Mouse (Mus musculus) adrenal gland, postnatal 14 days (tissue): ENCODE results near the gene Noa1. TPM values are rescaled to one million over a fixed set of nuclear protein-coding genes. Genes with fewer than 3 reads are reported as not detected.

Source experiments
- DNase-seq: peaks from one replicate; pipeline ENCODE4 v3.0.0; 2021; ENCODE audit warnings: mixed read lengths
- total RNA-seq: library from RNA; stranded (reverse); gene quantifications from 2 replicates; pipeline ENCODE4 v1.2.3, GENCODE M21; 2021

The Noa1 gene
- total RNA-seq, 1 experiment from 2014 or later: 32.3 TPM

DNA sequence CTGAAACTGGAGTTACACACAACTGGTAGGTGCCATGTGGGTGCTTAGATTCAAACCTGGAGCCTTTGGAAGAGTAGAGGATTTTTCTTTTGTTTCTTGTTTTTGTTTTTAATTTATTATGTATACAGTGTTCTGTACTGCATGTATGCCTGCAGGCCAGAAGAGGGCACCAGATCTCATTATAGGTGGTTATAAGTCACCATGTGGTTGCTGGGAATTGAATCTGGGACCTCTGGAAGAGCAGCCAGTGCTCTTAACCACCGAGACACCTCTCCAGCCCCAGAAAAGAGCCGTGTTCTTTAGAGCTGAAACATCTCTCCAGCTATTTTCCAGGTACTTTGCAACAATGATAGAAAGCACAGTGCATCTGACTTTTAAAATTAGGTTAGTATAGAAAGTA, 19.3 kb downstream of the Noa1 start:
- DNase-seq: no peak

DNA sequence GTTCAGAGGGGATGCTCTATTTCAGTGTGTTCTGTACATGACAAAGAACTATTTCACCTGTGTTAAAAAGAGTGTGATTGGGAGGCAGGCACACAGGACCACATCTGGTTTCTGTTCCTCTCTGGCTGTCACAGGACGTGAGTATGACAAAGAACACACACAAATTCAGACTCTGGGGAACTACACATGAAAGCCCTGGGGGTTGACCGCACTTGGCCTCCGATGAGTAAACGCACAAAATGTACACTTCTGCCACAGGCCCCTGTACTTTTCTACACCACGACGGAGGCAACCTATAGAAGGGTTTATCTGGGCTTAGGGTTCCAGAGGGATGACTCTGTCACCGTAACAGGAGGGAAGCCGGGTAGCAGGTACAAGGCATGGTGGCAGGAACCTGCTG, 20.2 kb downstream of the Noa1 start:
- no peak for DNase-seq

DNA sequence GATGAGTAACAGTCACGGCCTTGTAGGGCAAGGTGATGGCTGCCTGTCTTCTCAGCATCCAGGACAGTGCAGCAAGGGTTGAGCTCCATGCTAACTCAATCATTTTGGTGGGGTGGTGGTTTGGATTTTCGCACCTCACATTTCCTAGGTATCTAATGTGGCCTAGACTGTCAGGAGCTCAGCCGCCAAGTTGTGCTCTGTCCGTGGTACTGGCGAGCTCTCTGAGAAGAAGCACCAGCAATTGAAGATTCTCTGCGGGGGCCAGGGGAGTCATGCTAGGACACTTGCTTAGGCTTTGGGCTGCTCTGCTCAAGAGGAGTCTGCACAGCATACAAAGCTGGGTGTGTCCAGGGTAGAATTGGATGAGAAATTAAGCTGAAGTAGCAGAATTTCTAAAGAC, 22.0 kb downstream of the Noa1 start:
- no peak for DNase-seq

DNA sequence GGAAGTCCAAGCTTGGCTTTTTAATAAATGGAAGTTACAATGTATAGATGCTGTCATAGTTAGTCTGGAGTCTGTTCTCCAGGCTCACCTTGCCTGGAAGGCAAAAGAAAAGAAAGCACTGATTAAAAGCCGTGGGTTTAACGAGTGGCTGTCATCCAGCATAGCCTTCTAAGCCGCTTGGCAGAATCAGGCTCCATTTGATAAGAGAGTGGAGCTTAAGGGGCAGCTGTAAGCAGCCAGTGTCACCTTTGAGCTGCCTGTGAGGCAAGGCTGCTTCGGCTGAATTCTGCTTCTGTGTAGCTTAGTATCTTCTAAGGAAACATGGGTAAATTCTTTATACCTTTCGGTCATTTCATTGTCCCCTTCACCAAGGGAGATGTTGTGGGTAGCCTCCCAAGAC, 23.0 kb downstream of the Noa1 start:
- DNase-seq: no peak

DNA sequence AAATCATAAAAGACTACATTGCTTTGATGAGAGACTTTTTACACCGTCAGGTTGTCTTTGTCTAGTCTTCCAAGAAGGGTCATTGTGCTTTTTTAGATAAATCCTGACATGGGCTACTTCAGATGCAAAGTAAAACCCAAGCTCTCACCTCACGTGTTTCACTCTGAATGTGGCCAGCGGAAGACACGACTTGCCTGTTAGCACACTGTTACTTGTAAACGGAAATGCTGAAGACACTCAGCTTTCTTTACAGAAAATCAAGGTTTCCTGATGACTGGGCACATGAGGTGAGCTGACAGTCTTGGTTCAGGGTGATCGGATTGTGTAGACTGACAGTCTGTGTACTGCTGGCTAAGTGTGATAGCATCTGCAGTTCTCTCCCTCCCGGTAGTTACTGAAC, 24.2 kb downstream of the Noa1 start:
- DNase-seq: no peak

DNA sequence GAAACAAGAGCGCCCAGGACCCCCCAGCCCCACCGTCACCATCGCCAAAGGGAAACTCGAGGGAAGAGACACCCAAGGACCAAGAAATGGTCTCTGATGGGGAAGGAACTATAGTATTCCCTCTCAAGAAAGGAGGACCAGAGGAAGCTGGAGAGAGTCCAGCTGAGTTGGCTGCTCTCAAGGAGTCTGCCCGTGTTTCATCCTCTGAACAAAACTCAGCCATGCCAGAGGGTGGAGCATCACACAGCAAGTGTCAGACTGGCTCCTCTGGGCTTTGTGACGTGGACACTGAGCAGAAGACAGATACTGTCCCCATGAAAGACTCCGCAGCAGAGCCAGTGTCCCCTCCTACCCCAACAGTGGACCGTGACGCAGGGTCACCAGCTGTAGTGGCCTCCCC, 27.6 kb downstream of the Noa1 start:
- DNase-seq: no peak

DNA sequence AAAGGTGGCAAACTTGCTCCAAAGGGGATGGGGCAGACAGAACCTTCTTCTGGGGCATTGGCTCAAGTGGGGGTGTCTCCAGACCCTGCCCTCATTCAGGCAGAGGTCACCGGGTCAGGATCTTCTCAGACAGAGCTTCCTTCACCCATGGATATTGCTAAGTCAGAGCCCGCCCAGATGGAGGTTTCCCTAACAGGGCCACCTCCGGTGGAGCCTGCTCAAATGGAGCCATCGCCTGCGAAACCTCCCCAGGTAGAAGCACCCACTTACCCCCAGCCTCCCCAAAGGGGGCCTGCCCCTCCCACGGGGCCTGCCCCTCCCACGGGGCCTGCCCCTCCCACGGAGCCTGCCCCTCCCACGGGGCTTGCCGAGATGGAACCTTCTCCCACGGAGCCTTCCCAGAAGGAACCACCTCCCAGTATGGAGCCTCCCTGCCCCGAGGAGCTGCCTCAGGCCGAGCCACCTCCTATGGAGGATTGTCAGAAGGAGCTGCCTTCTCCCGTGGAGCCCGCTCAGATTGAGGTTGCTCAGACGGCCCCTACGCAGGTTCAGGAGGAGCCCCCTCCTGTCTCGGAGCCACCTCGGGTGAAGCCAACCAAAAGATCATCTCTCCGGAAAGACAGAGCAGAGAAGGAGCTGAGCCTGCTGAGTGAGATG, 28.2 kb downstream of the Noa1 start:
- no peak for DNase-seq

DNA sequence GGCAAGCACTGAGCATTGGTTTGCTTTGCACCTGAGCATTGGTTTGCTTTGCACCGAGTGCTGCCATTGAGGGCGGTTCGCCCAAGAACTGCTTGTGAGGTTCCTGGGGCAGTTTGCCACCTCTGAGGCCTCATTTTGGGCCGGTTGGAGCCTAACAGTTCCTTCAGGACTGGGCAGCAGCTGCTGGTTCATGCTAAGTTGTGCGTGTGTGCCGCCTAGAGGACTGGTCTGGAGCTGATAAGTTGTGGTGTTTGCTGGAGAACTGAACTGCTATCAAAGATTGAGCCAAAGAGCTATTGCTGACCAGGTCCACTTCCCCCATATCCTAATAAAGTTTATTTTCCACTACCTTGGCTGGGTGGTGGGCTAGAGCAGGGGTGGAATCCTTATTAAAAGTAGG, 32.7 kb downstream of the Noa1 start:
- DNase-seq: no peak

DNA sequence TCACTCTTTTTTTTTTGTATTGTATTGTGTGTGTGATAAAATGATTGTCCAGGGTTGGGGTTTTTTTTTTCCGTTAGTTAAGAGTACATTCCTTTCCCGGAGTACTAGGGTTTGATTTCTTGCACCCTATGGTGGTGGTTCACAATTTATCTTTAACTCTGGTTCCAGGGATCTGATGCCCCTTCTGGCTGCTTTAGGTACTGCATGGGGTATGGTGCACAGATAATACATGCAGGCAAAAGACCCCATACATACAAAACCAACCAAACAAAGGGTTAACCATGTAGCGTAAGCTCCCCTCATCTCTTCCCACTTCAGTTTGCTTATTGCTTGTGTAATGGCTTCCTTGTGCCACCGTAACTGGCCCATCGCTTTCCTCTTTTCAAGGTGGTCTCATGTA, 33.9 kb downstream of the Noa1 start:
- peak; percentile 46 for DNase-seq

DNA sequence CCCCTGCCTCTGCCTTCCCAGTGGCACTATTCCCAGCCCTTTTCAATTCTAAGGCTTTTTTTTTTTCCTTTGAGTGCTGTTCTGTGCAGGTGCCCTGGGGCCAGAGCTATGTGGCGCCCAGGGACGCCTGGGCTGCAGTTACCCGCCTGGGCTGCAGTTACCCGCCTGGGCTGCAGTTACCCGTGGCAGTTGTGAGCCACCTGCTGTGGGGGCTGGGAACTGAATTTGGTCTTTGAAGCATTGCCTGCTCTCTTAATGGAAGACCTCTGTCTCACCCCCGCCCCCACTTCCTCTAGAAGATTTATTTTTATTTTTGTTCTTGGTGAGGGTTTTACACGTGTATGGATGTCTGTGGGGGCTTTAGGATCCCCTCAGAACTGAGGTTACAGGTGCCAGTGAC, 36.7 kb downstream of the Noa1 start:
- DNase-seq: no peak

DNA sequence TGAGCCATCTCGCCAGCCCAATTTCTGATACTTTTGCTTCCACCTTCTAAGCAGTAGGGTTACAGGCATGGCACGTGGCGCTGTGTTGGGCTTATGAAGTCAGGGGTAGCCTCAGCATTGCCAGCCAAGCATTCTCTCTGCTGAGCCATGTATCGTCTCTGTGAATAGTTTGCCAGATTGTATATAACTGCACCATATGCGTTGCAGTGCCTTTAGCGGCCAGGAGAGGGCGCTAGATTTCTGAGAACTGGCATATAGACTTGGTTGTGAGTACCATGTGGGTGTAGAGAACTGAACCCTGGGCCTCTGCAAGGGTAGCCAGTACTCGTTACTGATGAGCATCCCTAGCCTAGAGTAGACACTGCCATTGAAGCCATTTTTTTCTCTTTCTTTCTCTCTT, 40.5 kb downstream of the Noa1 start:
- no peak for DNase-seq

DNA sequence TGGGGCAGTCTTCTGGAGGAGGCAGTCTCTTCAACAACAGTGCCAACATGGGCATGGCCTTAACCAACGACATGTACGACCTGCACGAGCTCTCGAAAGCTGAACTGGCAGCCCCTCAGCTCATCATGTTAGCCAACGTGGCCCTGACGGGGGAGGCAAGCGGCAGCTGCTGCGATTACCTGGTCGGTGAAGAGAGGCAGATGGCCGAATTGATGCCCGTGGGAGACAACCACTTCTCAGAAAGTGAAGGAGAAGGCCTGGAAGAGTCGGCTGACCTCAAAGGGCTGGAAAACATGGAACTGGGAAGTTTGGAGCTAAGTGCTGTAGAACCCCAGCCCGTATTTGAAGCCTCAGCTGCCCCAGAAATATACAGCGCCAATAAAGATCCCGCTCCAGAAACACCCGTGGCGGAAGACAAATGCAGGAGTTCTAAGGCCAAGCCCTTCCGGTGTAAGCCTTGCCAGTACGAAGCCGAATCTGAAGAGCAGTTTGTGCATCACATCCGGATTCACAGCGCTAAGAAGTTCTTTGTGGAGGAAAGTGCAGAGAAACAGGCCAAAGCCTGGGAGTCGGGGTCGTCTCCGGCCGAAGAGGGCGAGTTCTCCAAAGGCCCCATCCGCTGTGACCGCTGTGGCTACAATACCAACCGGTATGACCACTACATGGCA, 41.8 kb downstream of the Noa1 start:
- DNase-seq: no peak

DNA sequence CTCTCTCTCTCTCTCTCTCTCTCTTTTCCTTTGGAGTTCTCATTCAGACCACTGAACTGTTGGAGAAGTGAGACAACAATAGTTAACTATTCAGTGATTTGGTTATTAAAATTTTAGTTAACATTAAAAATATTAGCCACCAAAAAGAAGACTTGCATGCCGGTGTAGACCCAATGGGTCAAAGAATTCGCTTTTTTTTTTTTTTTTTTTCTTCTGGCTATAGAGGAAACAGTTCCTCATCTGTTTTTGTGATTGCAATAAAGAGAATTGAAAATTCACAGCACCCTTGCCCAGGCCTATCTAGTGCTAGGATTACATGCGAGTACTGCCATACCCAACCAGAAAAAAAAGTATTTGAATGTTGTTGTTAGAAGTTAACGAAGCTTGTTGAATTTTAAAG, 42.4 kb downstream of the Noa1 start:
- DNase-seq: no peak

DNA sequence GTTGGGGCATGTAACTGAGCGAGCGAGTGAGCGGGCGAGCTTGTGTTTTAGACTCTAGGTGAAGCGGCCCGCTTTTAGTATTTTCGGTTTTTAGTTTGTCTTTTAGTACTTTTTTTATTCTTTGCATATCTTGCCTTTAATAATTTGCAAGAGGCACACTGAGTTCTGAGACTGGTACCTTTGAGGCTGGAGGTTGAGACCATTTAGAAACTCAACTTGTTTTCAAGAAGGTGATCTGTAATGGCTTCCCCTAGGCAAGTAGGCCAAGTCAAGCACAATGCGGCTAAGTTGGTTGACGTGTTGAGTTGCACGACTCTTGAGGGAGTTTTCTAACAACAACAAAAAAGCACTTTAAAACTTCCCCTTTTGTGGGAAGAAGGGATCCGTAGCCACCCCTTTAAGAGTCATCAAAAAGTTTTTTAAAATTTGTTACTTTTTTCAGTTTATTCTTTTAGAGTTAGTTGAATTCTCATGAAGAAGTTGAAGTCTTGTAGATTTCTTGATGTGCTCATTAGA, 42.9 kb downstream of the Noa1 start:
- DNase-seq: no peak

DNA sequence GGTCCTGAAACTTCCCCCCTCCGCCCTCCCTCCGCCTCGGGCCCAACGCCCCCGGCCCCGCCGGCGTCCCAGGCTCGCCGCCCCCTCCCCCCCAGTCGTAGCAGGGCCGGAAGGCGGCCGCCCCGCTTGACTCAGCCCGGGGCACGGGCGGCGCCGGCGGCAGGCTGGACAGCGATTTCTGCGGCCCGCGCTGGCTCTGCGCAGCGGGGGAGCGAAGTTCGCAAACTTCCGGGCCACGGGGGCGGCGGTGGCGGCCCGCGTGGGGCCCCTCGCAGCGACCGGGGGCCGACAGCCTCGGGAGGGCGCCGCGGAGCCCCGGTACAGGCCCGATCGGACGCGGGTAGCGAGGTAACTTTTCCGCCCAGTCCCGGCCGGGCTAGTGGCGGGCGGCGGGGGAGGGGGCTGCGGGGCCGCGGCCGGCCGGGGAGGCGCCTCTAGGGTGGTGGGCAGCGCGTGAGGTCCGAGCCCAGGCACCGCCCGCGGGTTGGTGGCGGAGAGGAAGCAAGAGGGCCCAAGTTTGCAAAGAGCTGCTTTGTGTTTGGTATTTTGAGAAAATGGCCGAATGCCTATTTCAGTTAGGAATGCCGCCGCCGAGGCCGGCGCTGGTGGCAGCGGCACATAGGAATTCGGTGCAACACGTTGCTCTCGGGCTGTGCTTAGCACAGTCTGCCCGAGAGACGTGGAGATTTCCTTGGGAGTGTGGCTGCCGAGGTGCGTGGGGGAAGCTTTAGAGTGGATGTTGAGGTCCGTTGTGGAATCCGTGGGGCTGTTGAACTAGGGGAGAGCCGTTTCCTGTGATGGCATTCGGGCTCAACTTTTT, 43.6 kb downstream of the Noa1 start:
- DNase-seq: peak; percentile 78

DNA sequence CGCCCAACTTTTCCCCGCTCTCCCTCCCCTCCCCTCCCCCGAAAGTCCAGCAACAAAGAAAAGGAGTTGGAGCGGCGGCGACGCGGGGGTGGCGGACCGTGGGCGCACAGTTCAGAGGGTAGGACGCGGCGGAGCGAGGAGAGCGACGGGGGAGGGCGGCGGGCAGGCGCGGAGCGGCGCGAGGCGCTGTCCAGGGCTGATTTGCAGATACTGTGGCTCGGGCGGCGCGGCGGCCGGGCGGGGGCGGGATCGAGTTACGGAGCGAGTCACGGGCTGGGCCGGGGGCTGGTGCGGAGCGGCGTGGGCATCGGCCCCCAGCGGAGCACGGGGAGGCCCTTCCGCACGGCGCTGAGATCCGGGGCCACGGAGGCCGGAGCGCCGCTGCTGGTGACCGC, 44.2 kb downstream of the Noa1 start:
- peak; percentile 90 for DNase-seq

DNA sequence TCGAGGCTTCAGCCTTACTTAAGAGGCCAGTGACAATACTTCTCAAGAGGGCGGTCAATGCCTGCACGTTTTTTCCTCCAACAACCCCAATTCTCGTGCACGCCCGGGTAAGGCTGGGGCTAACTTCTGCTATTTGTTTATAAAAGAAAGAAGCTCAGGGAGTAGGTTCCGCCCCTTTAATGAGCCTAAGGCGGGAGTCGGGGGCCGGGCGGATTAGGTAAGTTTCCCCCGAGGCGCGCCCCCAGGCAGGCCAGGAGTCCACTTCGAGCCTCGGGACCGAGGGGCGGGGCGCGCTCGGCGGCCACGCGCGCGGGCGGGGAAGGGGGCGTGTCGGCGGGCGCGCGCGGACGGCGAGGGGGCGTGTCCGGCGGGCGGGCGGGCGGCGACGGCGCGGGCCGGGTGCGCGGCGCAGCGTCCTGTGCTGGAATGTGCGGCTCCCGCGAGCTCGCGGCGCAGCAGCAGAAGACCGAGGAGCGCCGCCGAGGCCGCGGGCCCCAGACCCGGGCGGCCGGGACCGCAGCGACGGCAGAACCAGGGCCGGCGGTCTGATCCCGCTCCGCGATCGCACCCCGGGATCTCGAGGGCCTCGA, 44.7 kb downstream of the Noa1 start, which contains the start of gene Rest:
Gene Rest, plus strand, starts transcription at position 411 of the 590 bp plus-strand sequence.
- peak; percentile 92 for DNase-seq

DNA sequence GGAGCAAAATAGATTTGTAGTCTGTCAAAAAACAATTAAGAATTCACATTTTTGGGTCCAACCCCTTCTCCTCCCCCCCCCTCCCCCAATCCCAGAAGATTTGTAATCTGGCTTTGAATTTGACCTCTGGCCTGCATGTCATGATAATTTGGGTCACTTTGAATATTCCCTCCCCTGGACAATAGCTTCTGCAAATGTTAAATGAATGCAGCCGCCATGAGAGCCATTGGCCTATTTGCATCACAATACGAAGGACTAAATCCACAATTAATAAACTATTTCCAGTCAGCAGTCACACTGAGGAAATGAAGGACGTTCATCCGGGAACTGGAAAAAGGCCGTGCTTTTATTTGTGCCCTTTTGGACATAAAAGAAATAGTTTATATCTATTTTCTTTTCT, 47.8 kb downstream of the Noa1 start:
- no peak for DNase-seq

DNA sequence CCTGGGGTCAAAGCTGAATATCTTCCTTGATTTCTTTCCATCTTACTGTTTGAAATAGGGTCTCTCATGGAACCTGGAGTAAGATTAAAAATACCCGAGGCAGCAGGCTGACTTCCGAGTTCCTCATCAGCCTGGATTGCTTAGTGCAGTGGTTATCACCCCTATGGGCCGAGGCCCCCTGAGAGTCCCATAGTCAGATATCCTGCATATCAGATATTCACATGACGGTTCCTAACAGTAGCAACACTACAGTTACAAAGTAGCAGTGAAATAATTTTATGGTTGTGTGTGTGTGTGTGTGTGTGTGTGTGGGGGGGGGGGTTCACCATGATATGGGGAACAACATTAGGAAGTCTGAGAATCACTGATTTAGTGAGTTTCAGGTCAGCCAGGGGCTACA, 48.7 kb downstream of the Noa1 start:
- DNase-seq: no peak

DNA sequence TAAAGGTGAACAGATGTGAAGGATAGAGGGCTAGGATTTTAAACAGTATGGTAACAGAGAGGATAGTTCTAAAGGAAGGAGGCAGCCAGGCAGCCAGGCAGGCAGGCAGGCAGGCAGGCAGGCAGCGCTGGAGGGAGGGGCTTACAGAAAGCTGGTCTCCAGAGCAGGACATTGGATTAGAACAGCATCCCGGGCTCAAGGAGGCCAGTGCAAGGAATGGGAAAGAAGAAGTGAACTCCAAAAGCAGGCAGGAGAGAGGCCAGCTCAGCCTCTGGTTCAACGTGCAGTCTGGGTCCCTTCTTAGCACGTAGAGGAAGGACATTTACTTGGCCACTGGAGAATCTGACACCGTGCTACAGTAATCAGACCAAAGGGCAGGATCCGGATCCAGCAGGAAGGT, 49.7 kb downstream of the Noa1 start:
- no peak for DNase-seq

DNA sequence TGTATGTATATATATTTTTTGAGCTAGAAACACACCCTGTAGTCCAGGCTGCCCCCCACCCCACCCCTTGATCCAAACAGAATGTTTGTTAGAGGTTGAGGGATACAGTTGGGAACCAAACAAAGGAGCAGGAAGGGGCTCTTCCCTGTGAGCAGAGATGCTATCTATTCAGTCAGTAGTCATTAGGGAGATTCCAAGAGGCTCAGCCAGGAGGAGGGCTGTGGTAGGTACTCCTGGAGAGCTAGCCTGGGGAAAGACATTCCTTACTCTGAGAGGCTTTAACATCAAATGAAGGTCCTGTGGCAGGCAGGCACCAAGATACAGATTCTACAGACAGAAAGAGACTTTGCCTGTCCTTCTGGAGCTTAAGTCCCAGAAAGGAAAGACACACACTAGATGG, 50.6 kb downstream of the Noa1 start:
- no peak for DNase-seq

DNA sequence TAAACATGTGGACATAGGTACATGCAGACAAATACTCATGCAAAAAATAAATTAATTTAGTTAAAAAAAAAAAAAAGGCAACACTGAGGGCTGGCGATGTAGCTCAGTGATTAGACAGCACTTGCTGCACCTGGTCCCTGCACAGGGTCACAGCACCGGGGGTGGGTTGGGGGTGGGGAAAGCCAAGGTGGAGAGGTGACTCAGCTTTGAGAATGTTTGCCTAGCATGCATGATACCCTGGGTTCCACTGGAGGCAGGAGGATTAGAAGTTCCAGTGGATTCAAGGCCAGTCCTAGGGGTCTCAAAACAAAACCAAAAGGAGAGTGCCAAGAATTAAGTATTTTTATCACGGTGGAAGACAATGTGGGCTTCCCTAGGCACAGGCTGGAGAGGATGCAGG, 52.3 kb downstream of the Noa1 start:
- no peak for DNase-seq

DNA sequence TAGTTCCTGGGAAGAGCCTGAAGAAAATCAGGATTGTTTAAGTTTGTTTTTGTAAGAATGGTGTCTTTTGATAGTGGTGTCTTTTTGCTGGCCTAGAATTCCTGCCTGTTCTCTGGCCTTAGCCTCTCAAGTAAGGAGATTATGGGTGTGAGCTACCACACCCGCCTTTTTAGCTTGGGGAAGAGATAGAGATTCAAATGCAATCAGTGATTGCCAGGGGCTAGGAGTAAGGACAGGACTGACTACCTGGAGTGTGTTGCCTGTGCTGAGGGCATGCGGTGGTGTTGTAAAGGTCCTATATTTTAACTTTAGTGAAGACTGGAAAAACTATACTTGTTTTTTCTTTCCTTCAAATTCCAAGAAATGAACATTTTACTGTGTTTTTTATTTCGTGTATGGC, 55.5 kb downstream of the Noa1 start:
- no peak for DNase-seq
